Mouse (Mus musculus): ENCODE measurements at regions not wholly inside any gene's neighbourhood (a gene's known extent, or its start where the extent isn't known, plus 50 kb on each side); places are given as distances from the start of the nearest gene placed in this dataset.

GRCm38 (mm10) chr12:58027796-58028195 lies 183.8 kb upstream of the Sstr1 start:
- intact Hi-C loops (cut with DNase I), result no loop called here
- DNase-seq (ENCODE audit: extremely low spot score in 1 of 2, low spot score in 2 of 2), result no peak

- intact Hi-C loops (cut with DNase I), result no loop called here
- DNase-seq (ENCODE audit: extremely low spot score in 1 of 2, low spot score in 2 of 2), result peak in 1 of 2 experiments; percentile 3
Measured at GRCm38 (mm10) chr12:58056368-58056860, 155.2 kb upstream of the Sstr1 start.

- no peak for DNase-seq (ENCODE audit: extremely low spot score in 1 of 2, low spot score in 2 of 2)
- intact Hi-C loops (cut with DNase I), result no loop called here
Measured at GRCm38 (mm10) chr12:58067318-58068223, 144.0 kb upstream of the Sstr1 start.

- DNase-seq (ENCODE audit: extremely low spot score in 1 of 2, low spot score in 2 of 2), result peak in 1 of 2 experiments; percentile 9
- intact Hi-C loops (cut with DNase I), result loop anchor here (10.0 kb wide), 1 partner anchor 243 kb away; no protein-coding TSS in a partner anchor
Measured at GRCm38 (mm10) chr12:58087311-58087710, 124.3 kb upstream of the Sstr1 start.

- DNase-seq (ENCODE audit: extremely low spot score in 1 of 2, low spot score in 2 of 2), result no peak
- intact Hi-C loops (cut with DNase I), result no loop called here
Measured at GRCm38 (mm10) chr12:58112643-58113042, 98.9 kb upstream of the Sstr1 start.

GRCm38 (mm10) chr12:58139121-58139520 lies 72.5 kb upstream of the Sstr1 start:
- DNase-seq (ENCODE audit: extremely low spot score in 1 of 2, low spot score in 2 of 2), result peak in 1 of 2 experiments; percentile 17
- intact Hi-C loops (cut with DNase I), result no loop called here

GRCm38 (mm10) chr12:58151883-58152282 lies 59.7 kb upstream of the Sstr1 start:
- intact Hi-C loops (cut with DNase I), result no loop called here
- no peak for DNase-seq (ENCODE audit: extremely low spot score in 1 of 2, low spot score in 2 of 2)

Measured in left cerebral cortex, postnatal 10 days (tissue).